Mouse (Mus musculus): ENCODE data around the gene Cct5. TPM values are rescaled to one million over a fixed set of nuclear protein-coding genes. Genes with fewer than 3 reads are reported as not detected.

Cct5 gene
- 100 to 1,000 TPM; 126 to 130 TPM for total RNA-seq (2021)
- long read RNA-seq, experiment 1, transcript Cct5-201 (11 exons, 1,853 nt) = major isoform, 199 of 220 reads
- long read RNA-seq, experiment 1, partial matches to known transcripts = 17 of 220 reads
- long read RNA-seq, experiment 1, other reads (novel, unspliced or antisense) = 4 of 220 reads
- long read RNA-seq, experiment 2, transcript Cct5-201 (11 exons, 1,853 nt) = major isoform, 226 of 252 reads
- long read RNA-seq, experiment 2, partial matches to known transcripts = 8 of 252 reads
- long read RNA-seq, experiment 2, other reads (novel, unspliced or antisense) = 18 of 252 reads

GRCm38 (mm10) chr15:31601646-31602374 lies at the start of gene Cct5, which contains the start of gene Fam173b:
Gene Cct5, minus strand, starts transcription at chr15:31601804.
Gene Fam173b, plus strand, starts transcription at chr15:31601852.
- peak; percentile 97 for DNase-seq

- no peak for DNase-seq
Measured at GRCm38 (mm10) chr15:31650821-31651220, 49.2 kb upstream of the Cct5 start.

GRCm38 (mm10) chr15:31649691-31650090 lies 48.1 kb upstream of the Cct5 start:
- no peak for DNase-seq

- DNase-seq = no peak
Measured at GRCm38 (mm10) chr15:31647851-31648569, 46.4 kb upstream of the Cct5 start.

GRCm38 (mm10) chr15:31647225-31647624 lies 45.6 kb upstream of the Cct5 start:
- DNase-seq = no peak

- DNase-seq = no peak
Measured at GRCm38 (mm10) chr15:31636091-31636595, 34.5 kb upstream of the Cct5 start.

- DNase-seq = no peak
Measured at GRCm38 (mm10) chr15:31634582-31634981, 33.0 kb upstream of the Cct5 start.

GRCm38 (mm10) chr15:31632478-31632877 lies 30.9 kb upstream of the Cct5 start:
- DNase-seq = no peak

GRCm38 (mm10) chr15:31631396-31631858 lies 29.8 kb upstream of the Cct5 start:
- DNase-seq = no peak

- no peak for DNase-seq
Measured at GRCm38 (mm10) chr15:31629556-31629955, 28.0 kb upstream of the Cct5 start.

GRCm38 (mm10) chr15:31628180-31628579 lies 26.6 kb upstream of the Cct5 start:
- DNase-seq = no peak

GRCm38 (mm10) chr15:31627277-31628154 lies 25.9 kb upstream of the Cct5 start:
- no peak for DNase-seq

- DNase-seq = no peak
Measured at GRCm38 (mm10) chr15:31619521-31619920, 17.9 kb upstream of the Cct5 start.

GRCm38 (mm10) chr15:31617261-31617660 lies 15.7 kb upstream of the Cct5 start:
- DNase-seq = no peak

- DNase-seq = no peak
Measured at GRCm38 (mm10) chr15:31614666-31615065, 13.1 kb upstream of the Cct5 start.

- DNase-seq = no peak
Measured at GRCm38 (mm10) chr15:31613826-31614453, 12.3 kb upstream of the Cct5 start.

GRCm38 (mm10) chr15:31611976-31612375 lies 10.4 kb upstream of the Cct5 start:
- DNase-seq = no peak

- no peak for DNase-seq
Measured at GRCm38 (mm10) chr15:31611027-31611426, 9.4 kb upstream of the Cct5 start.

- no peak for DNase-seq
Measured at GRCm38 (mm10) chr15:31606821-31607220, 5.2 kb upstream of the Cct5 start.

GRCm38 (mm10) chr15:31603113-31603512 lies 1.5 kb upstream of the Cct5 start:
- no peak for DNase-seq

- DNase-seq = no peak
Measured at GRCm38 (mm10) chr15:31602426-31602825, 822 bp upstream of the Cct5 start.
